Mouse (Mus musculus) liver, adult 2 months (tissue): ENCODE measurements around the gene Sept9. TPM values are rescaled to one million over a fixed set of nuclear protein-coding genes. Genes with fewer than 3 reads are reported as not detected.

ENCODE experiments used
- DNase-seq: peaks from one replicate; pipeline ENCODE4 v3.0.0-alpha.2; 2011; ENCODE audit warnings: low read depth, low spot score; ENCODE audit errors: extremely low read depth
- H3K27ac ChIP-seq: fragments of 200-500 bp; replicated peaks from 2 replicates; pipeline ENCODE4 v1.5.1; 2012; ENCODE audit warnings: low read depth, mild to moderate bottlenecking, control low read depth, inconsistent platforms, low read length; ENCODE audit not compliant: insufficient read depth
- H3K27me3 ChIP-seq: fragments of 200-500 bp; 2 replicates; pipeline ENCODE4 v1.6.1; 2012; ENCODE audit warnings: mild to moderate bottlenecking, moderate library complexity, low read length, inconsistent platforms; ENCODE audit not compliant: control insufficient read depth, insufficient read depth
- H3K36me3 ChIP-seq: fragments of 200-500 bp; 2 replicates; pipeline ENCODE4 v1.6.1; 2012; ENCODE audit warnings: low read length, inconsistent platforms; ENCODE audit not compliant: control insufficient read depth, insufficient read depth
- H3K4me1 ChIP-seq: fragments of 200-500 bp; 2 replicates; pipeline ENCODE4 v1.6.1; 2011; ENCODE audit warnings: low read length; ENCODE audit not compliant: control insufficient read depth, insufficient read depth
- H3K4me3 ChIP-seq: fragments of 200-500 bp; 2 replicates; pipeline ENCODE4 v1.5.1; 2011; ENCODE audit warnings: low read depth, mild to moderate bottlenecking, control low read depth, low read length, moderate library complexity; ENCODE audit not compliant: insufficient read depth
- H3K79me2 ChIP-seq: fragments of 200-500 bp; 2 replicates; pipeline ENCODE4 v1.6.1; 2012; ENCODE audit warnings: inconsistent platforms, mild to moderate bottlenecking, low read length, moderate library complexity; ENCODE audit not compliant: control insufficient read depth, insufficient read depth
- H3K9ac ChIP-seq: fragments of 200-500 bp; 2 replicates; pipeline ENCODE4 v1.6.1; 2012; ENCODE audit warnings: low read depth, mild to moderate bottlenecking, control low read depth, inconsistent platforms, low read length
- CTCF ChIP-seq: fragments of 200-500 bp; IDR thresholded peaks from 2 replicates; pipeline ENCODE4 v1.5.1; 2011; ENCODE audit warnings: low read depth, low read length, control low read depth
- POLR2A ChIP-seq: fragments of 200-500 bp; IDR thresholded peaks from 2 replicates; pipeline ENCODE4 v1.6.1; 2011; ENCODE audit warnings: low read length, control low read depth; ENCODE audit not compliant: insufficient read depth; ENCODE audit errors: extremely low read depth
- WGBS: fragments of 180-500 bp; shearing (Covaris S2); methylation state at CpG from one replicate; pipeline ENCODE4 v1.1.7; 2018; 5-methylcytosine and 5-hydroxymethylcytosine counted together
- polyA plus RNA-seq: library from polyadenylated mRNA; depleted of rRNA; stranded (reverse); fragments of >200 nt; gene quantifications from 2 replicates; pipeline ENCODE4 v1.2.3, GENCODE M21; 2012
- total RNA-seq: library from RNA; depleted of rRNA; stranded (reverse); fragments of >200 nt; gene quantifications from 2 replicates; pipeline ENCODE4 v1.2.3, GENCODE M21; 2014

Sept9 gene
- total and polyA plus RNA-seq, 2 experiments, result 18.8 to 21.2 TPM

DNA sequence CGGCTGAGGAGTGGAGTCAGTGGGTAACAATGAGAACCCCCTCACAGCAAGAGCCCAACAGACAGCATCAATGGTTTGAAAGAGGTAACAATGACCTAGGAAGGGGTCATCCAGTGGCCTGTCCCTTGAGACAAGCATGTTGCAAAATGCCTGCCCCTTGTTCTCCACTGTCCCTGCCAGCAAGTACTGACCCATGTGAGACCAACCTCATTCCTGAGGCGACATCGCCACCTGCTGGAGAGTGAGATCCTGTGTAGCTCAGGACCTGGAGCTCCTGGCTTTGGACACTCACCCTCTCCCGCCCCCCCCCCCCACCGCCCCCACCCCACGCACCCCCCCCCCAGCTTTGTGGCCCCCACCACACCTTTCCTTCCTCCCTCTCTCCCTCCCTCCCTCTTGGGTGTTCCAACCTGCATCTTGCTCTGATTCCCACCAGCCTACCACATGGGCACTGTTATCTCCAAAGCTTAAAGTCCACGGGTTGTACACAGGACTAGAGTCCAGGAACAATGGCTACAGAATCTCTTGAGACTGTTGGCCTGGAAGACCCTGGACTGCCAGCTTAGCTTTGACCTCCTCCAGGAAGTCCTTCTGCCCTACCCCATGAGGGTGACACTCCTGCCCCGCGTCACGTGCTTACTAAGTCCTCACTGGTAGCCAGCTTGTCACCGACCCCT is 22.0 kb upstream of the Sept9 start:
- Histone ChIP-seq H3K79me2 (no peaks in the 10 kb centered on the region), H3K4me1 (peaks cover 3% of the 10 kb centered on the region; the same call in 1 of the 2 replicates), H3K27ac (no peak overlapping the region), H3K27me3 (no peaks in the 10 kb centered on the region), H3K36me3 (no peaks in the 10 kb centered on the region), H3K9ac (no peak overlapping the region), H3K4me3 (no peak overlapping the region)
- DNase-seq, result peak; percentile 84
- TF ChIP-seq CTCF, result peak; percentile 95
- TF ChIP-seq POLR2A, result no peak
- WGBS, result 40% methylated on average over 9 of the region's 11 CpGs

DNA sequence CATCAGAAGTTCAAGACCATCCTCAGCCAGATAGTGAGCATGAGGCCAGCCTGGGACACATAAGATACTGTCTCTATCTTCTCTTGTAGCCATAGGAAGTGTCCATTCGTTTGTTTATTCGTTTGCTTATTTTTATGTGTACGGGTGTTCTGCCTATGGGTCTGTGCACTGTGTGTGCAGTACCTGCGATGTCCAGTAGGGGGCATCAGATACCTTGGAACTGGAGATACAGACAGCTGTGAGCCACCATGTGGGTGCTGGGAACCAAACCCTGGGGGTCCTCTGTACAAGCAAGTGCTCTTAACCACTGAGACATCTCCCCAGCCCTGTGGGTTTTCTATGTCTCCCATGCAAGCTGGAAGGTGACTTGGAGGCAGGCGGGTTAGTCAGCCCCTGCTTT is 19.6 kb upstream of the Sept9 start:
- Histone ChIP-seq H3K4me3 (no peak overlapping the region), H3K27ac (no peak overlapping the region), H3K27me3 (no peaks in the 10 kb centered on the region), H3K36me3 (no peaks in the 10 kb centered on the region), H3K79me2 (no peaks in the 10 kb centered on the region), H3K9ac (no peak overlapping the region), H3K4me1 (peaks cover 3% of the 10 kb centered on the region; the same call in 1 of the 2 replicates)
- WGBS, result 81% methylated on average over 5 of the region's 5 CpGs
- DNase-seq, result no peak
- no peak for TF ChIP-seq POLR2A
- peak; percentile 59 for TF ChIP-seq CTCF

DNA sequence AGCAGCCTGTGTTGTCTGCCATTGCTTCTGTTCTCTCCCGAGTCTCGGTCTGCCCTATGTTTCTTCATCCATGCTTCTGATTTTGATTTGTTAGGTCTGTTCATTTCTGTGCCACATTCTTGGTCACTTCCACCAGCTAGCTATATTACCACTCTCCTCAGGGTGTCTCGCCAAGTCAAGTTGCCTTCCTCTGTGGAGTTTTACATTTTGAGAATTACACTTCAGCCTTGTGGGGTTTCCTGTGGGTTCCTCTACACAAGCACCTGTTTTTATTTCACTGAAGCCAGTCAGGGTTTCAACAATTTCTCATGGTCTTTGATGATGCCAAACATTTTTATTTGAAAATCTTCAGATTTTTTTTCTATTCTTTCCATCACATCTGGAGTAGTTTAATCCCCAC is 16.7 kb upstream of the Sept9 start:
- no peak overlapping the region for H3K27ac ChIP-seq
- no peak overlapping the region for H3K9ac ChIP-seq
- H3K27me3 ChIP-seq, result no peaks in the 10 kb centered on the region
- no peak for DNase-seq
- no peak overlapping the region for H3K4me3 ChIP-seq
- H3K79me2 ChIP-seq, result no peaks in the 10 kb centered on the region
- no peak for TF ChIP-seq CTCF
- no peak for TF ChIP-seq POLR2A
- H3K36me3 ChIP-seq, result no peaks in the 10 kb centered on the region
- 95% methylated on average over 3 of the region's 3 CpGs for WGBS
- peaks cover under 1% of the 10 kb centered on the region; the same call in 1 of the 2 replicates for H3K4me1 ChIP-seq

DNA sequence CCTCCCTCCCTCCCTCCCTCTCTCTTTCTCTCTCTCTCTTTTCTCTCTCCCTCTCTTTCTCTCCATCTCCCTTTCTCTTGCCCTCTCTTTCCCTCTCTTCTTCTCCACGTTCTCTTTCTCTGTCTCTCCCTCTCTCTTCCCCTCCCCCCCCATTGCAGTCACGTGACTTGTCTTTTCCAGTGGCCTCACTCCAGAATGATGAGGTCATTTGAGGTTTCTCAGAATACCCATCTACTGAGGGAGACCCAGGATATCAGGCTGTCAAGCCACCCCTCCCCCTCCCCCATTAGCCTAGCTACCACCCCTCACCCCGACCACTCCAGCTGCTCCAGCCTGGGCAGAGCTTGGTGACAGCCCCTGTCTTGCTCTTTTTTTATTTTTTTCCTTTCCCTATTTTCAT is 16.2 kb upstream of the Sept9 start:
- Histone ChIP-seq H3K4me3 (no peak overlapping the region), H3K27ac (no peak overlapping the region), H3K36me3 (no peaks in the 10 kb centered on the region), H3K79me2 (no peaks in the 10 kb centered on the region), H3K9ac (no peak overlapping the region), H3K27me3 (no peaks in the 10 kb centered on the region), H3K4me1 (no peaks in the 10 kb centered on the region)
- TF ChIP-seq POLR2A (no peak), CTCF (no peak)
- DNase-seq, result no peak
- WGBS, result 79% methylated on average over 3 of the region's 3 CpGs

DNA sequence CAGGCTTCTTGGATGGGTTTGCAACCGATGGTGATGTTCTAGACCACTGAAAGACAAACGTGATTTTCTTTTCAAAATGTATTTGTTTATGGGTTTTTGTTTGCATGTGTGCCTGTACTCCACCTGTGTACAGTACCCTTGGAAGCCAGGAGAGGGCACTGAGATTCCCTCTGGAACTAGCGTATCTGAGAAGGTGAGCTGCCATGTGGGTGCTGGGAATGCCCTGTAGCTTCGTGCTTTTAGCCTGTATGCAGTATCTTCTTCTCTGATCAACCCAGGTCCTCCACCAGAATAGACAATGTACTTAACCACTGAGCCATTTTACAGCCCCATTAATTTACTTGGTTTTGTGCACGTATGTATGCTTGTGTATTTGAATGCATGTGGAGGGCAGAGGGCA is 15.6 kb upstream of the Sept9 start:
- H3K27me3 ChIP-seq, result no peaks in the 10 kb centered on the region
- DNase-seq, result no peak
- TF ChIP-seq POLR2A (no peak), CTCF (no peak)

DNA sequence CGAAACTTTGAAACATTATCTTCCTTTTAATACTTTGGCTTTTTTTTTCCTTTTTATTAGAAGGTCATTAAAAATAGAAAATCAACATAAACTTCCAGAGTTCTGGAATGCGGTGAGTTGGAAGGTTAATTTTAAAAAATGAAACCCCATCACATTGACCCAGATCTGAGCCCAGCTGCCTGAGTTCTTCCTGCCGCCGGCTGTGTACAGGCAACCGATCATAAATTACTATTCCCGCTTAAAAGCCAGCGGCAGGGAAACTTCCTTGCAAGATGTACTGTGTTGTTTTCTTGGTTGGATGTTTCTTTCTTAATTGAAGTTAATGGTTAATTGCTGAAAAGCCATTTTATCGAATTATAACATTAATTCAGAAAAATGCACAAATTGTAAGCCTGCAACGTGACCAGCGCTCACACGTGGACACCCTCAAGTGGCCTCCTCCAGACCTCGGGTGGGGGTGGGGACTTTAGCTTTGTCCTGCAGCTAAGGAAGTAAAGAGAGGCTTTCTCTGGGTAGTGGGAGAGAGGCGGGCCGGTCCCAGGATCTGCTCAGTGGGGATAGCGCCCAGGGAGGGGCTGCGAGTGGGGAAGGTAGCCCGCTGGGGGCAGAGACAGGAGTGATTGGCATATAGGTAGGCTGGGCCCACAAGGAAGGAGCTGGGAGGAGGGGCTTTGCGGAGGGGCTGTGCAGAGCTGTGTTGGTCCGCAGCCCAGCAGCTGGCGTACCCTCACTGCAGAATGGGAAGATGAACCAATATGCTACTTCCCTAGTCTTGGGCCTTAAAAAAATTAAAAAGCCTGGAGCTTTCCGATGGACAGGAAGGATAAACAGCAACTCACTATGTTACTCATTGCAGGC is 14.2 kb upstream of the Sept9 start:
- no peak for DNase-seq
- no peak overlapping the region for H3K9ac ChIP-seq
- H3K79me2 ChIP-seq, result no peaks in the 10 kb centered on the region
- H3K4me3 ChIP-seq, result no peak overlapping the region
- TF ChIP-seq POLR2A, result no peak
- no peak for TF ChIP-seq CTCF
- H3K27ac ChIP-seq, result no peak overlapping the region
- WGBS, result 81% methylated on average over 21 of the region's 21 CpGs
- H3K27me3 ChIP-seq, result no peaks in the 10 kb centered on the region
- no peaks in the 10 kb centered on the region for H3K4me1 ChIP-seq
- no peaks in the 10 kb centered on the region for H3K36me3 ChIP-seq

More for the DNA sequence above, 15.6 kb upstream of the Sept9 start:
- Histone ChIP-seq H3K9ac (no peak overlapping the region), H3K79me2 (no peaks in the 10 kb centered on the region), H3K36me3 (no peaks in the 10 kb centered on the region), H3K4me1 (no peaks in the 10 kb centered on the region), H3K4me3 (no peak overlapping the region), H3K27ac (no peak overlapping the region)
- WGBS, result 89% methylated on average over 5 of the region's 5 CpGs
